Mouse (Mus musculus): ENCODE data around the gene Nipsnap2.

DNA sequence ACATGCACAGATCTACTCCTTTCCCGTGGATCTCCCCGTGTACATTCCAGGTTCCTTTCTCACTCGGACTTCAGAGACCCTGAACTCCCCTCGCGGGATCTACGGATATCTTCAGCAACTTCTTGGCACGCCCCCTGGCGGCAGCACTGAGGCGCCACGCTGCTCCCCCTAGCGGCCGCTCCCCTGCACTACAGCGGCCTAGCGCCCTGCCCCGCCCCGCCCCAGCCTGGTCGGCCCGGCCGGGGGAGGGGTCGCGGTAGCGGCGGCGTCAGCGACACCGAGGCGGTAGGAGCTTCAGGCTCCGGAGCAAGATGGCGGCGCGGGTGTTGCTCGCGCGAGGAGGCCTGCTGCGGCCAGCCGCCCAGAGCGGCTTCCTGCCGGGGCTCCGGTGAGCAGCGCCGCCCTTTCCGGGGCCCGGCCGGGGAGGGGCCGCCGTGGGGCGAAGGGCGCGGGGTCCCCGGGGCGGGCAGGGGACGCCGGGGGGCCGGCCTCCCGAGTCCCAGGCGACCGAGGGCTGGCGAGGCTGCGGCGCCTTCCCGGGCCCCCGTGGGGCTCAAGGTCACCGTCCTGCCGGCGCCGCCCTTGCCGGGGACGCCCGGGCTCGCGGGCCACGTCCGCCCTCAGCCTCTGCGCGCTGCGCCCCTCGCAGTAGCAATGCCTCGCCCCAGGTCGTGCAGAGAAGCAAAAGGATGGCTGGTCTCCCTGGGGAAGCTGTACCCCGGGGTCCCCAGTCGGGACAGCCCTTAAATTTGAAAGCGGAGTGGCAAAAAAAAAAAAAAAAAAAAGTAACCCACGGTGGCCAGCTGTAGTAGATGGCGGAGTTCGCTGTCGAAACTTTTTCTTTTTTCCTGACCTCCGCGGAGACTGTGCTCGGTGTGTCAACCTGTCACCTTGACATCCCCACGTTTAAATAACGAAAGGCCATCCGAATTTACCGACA, at the start of gene Nipsnap2:
- TF ChIP-seq CTCF (IDR thresholded peaks at IDR 0.05; ENCODE audit: low read depth, low read length) = peak; percentile 89
- TF ChIP-seq POLR2AphosphoS5 (IDR thresholded peaks at IDR 0.05; ENCODE audit: insufficient replicate concordance, low read depth, low read length) = no peak
- TF ChIP-seq GATA1 (IDR thresholded peaks at IDR 0.05; ENCODE audit: borderline replicate concordance, low read length) = no peak
- no peak for TF ChIP-seq TAL1 (conservative IDR thresholded peaks at IDR 0.05; ENCODE audit: low read depth, low read length)
- TF ChIP-seq GATA2 (IDR thresholded peaks at IDR 0.05; ENCODE audit: borderline replicate concordance, low read depth, low read length) = no peak

Measured in G1E (cell line).